Mouse (Mus musculus) spleen, adult 12 weeks (tissue): ENCODE results near the gene F830045P16Rik.
"Not testable (repeated sequence)": the region's sequence is repeated elsewhere in the genome, so short reads cannot be mapped to it uniquely, and the experiment has no call there.

ENCODE experiments used
- DNase-seq: peaks from one replicate; pipeline ENCODE4 v3.0.0; 2022; ENCODE audit warnings: low spot score

Gene F830045P16Rik

DNA sequence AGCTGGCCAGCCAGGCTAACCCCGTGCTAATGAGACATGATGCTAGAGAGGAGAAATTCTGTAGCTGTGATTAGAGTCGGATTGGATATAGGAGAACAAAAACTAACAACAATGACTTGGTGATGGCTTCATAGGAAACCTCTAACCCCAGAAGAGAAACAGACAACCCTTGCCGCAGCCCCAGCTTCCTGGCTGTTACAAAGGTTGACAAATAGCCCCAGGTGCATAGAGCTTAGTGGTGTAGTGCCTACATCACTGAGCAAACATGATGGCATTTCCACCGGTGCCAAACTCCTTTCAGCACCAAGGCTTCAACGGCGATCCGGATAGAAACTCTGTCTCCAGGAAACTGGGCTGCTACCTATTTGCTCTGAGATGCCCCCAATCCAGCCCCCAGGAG lies 9.2 kb upstream of the F830045P16Rik start:
- DNase-seq: no peak

DNA sequence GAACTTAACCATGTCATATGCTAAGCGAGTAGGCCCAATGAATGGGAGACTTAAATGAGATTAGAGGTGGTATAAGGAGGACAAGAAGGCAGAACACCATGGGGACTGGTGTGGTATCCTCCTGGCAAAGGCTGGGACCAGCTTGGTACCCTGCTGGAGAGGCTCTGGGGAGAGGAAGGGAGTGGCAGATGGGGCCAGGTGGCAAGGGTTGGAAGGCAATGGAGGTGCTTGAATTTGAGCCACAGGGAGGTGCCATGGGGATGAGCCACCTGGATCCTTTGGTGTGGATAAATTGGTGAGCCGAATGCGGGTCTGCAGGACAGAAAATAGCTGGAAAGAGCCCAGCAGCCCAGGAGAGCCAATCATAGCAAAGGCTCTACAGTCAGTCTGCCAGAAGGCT lies 8.5 kb upstream of the F830045P16Rik start:
- DNase-seq: no peak

DNA sequence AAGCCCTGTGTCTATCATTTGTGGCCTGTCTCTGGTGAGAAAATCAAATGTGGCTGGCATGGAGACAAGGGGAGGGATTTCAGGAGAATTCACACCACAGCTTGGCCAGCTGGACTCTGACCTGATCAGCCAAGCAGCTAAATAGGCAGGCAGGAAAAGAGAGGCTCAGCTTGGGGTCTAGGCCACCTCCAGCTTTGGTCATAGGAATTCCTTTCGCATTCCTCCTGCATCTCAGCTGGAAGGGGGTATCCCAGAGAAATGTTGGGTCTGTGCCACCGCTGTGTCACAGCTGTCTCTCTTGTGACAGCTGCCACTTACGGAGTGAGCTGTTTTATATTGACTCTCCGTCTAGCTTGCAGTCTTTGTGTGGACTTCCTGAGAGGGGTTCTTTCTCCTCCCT lies 8.0 kb upstream of the F830045P16Rik start:
- no peak for DNase-seq

DNA sequence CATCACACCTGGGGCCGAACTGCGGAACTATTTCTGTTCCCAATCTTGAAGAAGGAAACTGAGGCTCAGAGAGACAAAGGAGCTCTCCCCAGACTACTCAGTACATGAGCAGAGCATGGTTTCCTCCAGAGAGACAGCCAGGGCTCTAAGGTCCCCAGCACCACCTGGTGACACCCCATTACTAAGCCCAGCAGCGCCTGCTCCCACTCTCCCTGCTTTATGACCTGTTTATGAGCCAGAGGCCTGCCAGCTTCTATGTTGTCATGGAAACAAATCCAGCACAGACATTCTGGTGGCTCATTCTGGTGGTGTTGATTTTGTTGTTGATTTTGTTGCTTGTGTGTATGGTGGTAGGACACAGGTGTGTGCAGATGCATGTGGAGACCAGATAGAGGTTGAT lies 3.6 kb upstream of the F830045P16Rik start:
- no peak for DNase-seq

DNA sequence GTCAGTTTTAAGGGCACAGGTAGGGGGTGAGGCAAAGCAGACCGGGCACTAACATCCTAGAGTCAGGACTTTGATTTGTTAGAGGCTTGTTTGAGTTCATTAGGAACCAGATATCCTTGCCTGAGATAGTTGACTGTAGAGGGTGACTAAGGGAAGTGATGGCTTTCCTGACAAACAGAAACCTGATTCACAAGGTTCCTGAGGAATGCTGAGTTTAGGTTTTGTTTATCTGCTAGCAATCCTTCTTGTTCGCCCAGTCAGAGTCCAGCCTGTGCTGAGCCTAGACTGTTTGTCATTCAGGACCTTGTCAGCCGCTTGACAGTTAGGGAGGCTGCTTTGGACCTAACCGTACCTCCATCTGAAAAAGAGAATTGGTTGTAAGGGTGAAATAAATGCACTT lies 2.8 kb upstream of the F830045P16Rik start:
- no peak for DNase-seq

DNA sequence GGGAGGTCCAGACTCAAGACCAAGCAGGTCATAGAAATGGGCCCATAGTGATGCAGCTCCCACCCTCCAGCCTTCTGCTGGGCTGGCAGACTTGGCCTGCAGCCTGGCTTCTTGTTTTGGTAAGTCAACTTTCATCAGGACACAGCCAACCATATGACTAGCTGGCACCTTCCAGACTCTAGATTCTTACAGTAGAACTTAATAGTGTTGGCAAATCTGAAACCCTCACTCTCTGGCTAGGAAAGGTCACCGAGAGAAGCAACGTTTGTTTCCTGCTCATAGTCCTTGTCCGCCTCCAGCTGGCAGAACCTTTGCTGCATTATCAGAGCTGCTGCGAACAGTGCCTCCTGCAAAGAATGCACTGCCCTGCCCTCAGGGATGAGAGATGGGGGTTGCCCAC lies 1.5 kb upstream of the F830045P16Rik start:
- no peak for DNase-seq

DNA sequence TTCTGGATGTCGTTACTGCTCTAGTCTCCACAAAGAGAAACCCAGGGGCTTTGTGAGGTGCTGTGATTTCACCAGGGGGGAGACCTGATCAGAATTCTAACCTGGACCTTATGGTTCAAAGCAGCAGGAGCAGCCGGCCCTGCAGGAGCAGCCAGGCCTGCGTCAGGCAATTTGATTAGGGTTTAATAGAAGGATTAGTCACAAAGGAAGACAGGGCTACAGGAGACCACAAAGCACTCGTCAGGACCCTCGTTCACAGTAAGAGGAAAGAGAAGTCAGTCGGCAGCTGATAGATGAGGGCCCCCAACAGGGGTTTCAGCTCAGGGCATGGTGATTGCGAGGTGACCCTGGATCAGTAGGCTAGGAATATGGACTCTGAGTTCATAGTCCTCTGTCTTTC lies 958 bp upstream of the F830045P16Rik start:
- no peak for DNase-seq

DNA sequence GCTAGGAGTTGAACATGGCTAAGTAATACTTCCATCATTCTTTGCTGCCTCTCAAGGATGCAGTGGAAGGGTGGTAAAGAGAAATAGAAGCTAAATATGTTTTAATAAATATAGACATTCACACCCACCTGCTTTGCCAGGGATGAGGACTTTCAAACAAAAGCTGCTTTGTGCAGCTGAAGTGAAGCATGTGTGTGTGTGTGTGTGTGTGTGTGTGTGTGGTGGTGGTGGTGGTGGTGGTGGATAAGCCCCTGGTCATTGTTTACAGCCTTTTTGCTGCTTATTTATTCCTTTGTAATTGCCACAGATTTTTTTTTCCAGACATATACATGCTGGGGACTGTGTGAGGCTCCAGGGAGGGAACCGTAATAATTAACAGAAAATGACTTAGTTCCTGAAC lies 524 bp upstream of the F830045P16Rik start:
- no peak for DNase-seq

DNA sequence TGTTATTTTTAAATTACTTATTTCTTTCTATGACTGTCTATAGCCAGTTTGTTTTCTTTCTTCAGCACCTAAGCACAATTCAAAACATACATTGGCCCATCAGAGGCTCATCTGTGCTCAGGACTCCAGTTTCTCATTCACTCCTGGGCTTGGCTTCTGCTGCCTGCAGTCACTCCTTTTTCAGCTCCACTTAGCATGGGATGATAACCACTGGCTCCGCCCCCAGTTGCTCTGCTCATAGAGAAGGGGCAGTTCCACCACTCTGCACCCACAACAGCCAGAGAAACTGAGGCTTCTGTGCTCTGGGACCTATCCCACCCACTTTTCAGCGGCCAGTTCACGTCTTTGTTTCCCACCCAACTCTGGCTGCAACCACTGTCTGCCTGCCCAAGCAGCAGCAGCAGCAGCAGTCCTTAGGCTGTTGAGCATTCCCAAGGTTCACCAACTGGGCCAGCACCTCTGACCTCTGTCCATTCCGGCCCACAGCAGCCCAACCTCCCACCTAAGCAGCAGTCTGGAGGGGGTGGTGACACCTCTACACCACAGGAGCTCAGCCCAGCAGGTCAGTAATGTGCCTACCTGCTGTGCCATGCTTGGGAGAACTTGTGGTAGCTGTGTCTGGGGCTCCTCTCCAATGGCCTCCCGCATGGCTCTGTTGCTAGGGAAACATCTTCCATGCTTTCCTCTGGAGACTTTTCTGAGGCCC lies 1.4 kb downstream of the F830045P16Rik start:
- no peak for DNase-seq

DNA sequence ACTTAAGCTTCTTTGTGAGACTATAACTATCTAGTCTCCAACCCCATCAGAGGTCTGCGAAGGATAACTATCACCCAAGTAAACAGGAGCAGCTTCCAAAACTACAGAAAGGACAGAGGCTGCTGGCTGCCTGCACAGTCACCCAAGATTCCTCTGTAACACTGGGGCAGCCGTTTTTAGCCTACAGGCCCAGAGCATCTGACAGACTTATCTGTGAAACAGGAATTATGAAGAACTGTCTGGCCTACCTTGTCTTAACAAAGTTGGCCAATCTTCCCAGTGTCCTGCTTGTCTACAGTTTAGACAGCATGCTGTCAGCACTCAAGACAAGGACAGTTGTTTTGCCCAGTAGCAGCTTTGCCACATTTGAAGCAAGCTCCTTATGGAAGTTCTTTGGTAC lies 4.5 kb downstream of the F830045P16Rik start:
- no peak for DNase-seq

DNA sequence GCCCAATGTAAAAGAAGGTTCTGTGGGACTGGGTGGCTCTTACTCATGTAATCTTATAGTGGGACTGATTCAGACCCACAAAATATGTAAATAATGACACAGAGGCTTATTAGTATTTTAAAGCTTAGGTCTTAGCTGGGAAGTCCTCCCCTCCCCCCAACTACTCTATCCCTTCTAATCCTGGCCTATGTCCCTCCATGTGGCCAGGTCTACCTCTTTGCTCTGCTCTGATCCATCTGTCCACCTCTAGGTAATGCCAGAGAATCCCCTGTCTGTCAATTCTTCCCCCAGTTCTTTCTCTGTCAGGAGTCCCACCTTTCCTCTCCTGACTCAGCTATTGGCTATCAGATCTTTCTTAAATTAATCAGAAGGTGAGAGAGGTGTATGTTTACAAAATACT lies 5.3 kb downstream of the F830045P16Rik start:
- DNase-seq: no peak

DNA sequence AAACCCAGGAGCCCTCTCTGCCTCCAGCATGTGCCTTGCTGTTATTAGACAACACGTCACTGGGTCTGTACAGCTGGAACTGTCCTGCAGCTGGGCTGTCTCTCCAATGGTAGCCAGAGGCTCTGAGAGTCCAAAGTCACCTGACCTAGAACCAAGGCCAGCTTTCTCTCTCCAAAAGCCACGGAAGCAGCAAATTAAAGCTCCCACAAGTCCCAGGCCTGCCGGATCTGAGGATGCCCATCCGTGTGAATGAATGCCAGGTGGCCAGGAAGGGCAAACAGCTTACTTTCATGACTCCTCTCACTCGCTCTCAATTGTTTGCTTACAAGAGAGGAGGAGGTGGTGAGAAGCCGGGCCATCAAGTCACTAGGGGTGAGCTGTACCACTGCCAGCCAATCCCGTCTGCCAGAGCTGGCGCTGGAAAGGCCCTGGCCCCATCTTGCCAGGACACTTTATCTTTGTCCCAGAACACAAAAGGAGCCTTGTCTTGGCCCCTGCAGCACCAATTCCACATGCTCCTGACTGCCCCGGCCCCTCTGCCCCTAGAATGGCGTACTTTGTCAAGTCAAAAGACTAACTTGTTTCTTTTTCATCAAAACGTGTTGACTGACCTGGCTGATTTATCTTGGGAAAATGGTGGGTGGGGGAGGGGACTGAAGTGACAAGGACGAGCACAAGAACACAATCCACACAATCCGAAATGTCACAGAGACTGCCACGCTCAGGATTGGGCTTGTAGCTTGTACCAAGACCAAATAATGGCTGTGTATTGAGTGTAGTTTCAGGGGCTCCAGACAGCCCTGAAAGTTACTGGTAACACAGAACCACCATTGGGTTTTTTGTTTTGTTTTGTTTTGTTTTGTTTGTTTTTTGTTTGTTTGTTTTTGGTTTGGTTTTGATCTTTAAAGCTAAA lies 6.8 kb downstream of the F830045P16Rik start:
- DNase-seq: no peak

DNA sequence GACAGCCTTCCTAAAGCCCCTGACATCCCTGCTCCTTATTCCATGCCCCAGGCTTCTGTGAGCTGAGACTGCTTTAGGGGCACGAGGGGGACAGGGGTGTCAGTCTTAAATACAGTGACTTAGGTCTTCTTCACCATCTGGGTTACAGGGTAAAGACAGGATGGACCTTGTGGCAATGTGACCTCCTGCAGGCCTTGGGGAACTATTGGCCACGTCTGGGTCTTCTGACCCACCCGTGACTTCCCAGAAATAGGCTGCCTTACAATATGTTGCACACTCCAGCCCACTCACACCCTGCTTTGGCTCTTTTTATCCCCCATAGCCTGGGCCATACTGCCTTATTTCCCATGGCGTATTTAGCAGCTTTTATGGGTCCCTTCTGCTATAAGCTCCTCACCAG lies 8.5 kb downstream of the F830045P16Rik start:
- no peak for DNase-seq

DNA sequence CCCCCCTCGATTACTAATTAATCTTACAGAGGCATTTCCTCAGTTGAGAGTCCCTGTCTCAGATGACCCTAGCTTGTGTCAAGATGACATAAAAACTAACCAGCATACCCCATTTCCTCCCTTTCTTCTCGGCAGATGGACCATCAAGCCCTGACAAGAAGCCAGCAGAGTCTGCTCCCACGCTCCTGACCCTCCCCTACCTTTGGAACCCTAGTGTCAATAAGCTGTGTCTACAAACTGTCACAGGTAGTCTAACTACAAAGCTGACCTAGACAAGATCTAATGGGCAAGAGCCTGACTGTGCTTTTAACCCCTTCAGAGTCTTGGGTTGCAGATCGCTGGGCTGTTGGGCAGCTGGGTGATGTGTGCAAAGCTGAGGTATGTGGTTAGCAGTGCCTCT lies 10.1 kb downstream of the F830045P16Rik start:
- DNase-seq: no peak

DNA sequence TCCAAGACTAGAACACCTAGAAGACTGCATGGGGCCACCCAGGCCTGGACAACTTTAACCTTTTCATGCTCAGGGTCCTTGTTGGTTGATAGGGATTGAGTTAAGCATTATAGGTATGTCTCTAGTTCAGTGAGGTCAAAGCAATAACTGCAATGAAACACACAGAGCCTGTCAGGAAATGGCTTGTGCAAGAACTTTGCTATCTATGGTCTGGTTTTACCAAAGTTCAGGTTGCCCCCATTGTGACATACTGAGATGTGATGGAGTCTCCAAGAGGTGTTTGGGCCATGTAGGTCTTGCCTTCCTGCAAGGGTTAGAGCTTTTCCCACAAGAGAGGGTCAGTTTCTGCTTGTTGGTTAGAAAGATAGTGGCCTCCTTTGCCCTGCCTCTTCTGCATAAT lies 10.8 kb downstream of the F830045P16Rik start:
- DNase-seq: no peak

DNA sequence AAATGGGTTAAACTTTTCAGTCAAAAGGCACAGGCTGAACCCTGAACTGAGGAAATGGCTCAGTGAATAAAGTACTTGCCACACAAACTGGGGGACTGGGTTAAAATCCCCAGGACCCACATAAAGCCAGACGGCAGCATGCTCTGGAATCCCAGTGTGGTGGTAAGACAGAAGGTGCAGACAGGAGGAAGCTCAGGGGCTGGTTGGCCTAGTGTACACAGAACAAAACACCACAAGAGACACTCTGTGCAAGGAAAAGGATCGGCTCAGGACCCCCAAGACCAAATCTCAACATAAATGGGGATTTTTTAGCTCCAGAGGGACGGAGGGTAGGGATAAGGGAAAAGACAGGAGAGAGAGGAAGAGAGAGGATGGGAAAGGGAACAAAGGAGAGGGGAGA lies 17.9 kb downstream of the F830045P16Rik start:
- DNase-seq: no peak

DNA sequence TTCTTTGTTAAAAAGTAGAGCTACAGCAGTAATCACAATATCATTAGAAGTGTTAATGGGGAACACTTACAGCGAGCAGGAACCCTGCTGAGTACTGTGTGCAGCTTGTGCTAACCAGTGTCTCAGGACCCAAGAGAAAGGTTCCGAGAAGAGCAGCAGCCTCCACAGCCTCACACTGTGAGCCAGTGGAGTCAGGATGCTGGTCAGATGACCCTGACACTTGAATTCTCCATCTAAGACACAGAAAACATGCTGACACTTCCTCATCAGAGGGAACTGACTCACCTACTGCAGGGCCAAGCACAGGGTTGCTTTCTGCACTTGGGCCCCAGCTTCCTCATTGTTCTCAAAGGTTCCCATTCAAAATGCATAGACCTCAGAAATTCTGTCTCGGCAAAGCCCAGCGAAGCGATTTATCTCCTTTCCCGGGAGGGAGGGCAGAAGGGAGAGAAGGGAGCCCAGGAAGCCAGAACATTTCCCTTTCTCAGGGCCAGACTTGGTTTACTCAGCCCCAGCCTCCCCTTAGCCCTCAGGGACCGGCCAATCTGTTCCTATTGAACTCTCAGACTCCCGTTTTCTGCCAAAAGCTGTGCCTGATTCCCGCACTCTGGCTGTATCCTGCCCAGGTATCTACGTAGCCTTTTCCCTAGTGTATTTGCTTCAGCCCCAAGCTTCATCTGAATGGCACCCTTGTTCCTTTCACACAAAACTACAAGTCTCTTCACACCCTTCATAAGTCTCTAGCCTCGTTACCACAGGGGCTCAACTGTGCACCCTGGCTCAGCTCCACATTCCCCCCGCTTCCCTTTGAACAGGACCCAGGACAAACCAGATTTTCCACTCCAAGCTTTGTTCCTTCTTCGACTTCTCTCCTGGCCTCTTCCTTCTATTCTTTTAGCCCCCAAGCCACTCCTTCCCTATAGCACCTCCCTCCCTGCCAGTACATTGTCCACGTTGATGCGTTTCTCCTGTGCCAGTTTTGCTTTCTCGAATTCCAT lies 21.2 kb downstream of the F830045P16Rik start:
- no peak for DNase-seq

DNA sequence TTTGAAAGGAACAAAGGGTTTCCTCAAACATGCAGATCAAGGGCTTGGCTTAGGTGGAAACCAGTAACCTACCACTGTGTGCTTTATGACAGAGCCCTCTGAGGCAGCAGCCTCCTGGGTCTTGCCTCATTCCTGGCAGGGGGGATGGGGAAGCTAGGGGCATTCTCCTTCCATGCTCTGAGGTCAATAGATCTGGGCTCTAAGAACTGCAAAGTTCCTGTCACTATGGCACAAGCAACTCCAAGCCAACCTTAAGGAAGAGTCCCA lies 22.1 kb downstream of the F830045P16Rik start:
- DNase-seq: no peak

DNA sequence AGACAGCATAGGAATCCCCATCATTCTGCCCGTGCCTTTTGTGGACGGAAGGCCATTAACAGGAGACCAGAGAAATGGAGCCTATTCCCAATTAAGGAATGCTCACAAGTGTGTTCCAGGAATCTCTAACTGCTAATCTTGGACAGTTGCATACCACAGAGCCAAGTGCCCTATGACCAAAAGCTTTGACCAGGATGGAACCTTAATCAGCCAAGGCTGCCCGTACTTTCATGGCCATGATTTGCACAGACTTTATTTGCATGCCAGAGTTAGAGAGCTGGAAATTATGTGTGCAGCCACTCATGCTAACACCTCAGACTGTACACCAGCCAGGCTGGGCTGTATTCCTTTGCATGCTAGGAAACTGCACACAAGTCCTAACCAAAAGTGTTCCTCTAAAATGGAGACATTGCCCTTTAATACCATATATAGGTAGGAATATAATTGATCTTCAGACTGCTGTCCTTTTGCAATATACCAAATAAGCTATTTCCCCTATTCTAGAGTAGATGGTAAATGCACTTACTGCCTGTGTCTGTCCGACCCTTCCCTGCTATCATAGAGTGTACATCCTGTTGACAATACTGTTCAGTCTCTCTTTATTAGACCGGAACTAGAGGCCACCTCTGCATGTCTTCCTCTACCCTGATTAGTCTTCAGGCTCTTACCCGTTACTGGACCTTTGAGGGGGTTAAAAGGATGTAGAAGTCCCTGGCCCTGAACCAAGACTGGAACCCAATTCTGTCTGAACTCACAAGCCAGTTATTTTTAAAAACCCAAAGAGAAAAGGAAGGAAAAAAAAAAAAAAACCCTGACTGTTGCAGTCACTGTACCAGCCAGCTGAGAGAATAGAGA lies 22.6 kb downstream of the F830045P16Rik start:
- no peak for DNase-seq

DNA sequence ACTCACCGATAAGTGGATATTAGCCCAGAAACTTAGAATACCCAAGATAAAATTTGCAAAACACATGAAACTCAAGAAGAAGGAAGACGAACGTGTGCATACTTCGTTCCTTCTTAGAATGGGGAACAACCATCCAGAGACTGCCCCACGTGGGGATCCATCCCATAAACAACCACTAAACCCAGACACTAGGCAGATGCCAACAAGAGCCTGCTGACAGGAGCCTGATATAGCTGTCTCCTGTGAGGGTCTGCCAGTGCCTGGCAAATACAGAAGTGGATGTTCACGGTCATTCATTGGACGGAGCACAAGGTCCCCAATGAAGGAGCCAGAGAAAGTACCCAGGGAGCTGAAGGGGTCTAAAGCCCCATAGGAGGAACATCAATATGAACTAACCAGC lies 24.3 kb downstream of the F830045P16Rik start:
- not testable (repeated sequence) for DNase-seq

DNA sequence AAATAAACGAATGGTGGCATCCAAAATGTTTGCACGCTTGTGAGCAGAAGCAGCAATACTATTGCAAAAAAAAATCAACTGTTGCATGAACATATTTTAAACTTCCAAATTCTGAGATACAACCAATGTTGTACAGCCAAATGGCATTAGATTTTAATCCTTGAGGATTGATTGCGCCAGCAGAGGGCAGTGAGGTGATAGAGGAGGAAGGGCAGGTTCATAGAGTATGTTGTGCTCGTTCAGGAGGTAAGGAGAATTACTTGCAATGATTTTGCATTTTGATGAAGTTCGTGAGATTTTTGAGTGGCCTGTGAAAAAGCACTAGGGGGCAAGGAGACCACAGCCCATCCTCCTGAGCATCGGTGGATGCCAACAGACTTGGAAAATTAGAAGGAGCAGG lies 33.8 kb downstream of the F830045P16Rik start:
- no peak for DNase-seq
